Mouse (Mus musculus): ENCODE data around the gene Gm10134. TPM values are rescaled to one million over a fixed set of nuclear protein-coding genes. Genes with fewer than 3 reads are reported as not detected.

The Gm10134 gene
- total and polyA plus RNA-seq, 3 experiments: not detected

DNA sequence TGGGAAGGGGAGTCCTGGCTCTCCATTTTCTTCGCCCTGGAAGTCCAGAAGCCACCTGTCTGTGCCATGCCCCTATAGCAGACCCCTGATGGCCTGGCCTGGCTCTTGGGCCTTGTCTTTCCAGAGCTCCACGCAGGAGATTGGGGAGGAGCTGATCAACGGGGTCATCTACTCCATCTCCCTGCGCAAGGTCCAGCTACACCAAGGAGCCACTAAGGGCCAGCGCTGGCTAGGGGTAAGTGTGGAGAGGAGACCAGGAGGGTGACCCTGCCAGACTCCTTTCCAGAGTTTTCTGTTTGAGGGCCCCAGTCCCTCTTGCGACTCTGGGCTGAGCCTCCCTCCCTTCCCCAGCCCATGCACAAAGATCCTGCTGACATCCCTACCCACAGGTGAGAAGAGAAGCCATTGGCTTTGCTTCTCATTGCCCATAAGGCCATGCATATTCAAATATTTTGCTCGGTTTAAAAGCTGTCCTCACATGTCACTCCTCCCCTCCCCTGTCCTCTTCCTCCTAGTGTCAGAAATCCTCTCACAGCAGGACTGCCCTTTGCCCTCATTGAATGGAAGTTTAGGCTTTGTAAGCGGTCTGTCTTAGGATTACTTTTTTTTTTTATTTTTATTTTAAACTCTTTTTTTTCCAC, 34.8 kb downstream of the Gm10134 start:
- Histone ChIP-seq H3K9ac (ENCODE audit: insufficient read depth, low read depth) (no peak overlapping the region), H3K27me3 (replicated peaks) (no peaks in the 10 kb centered on the region), H3K4me3 (replicated peaks in 1 of 3; ENCODE audit: low read depth in 2 of 3, low read length in 2 of 3, poor library complexity in 1 of 3) (no peak overlapping the region), H3K4me1 (ENCODE audit: control insufficient read depth in 1 of 2, insufficient read depth in 2 of 2) (peaks cover 42 to 72% of the 10 kb centered on the region in 2 experiments), H3K79me2 (replicated peaks; ENCODE audit: control insufficient read depth, extremely low read depth, insufficient read depth, poor library complexity, severe bottlenecking) (no peaks in the 10 kb centered on the region), H3K4me2 (ENCODE audit: insufficient read depth, low read depth, poor library complexity, severe bottlenecking) (0 out of 2 replicates have a peak overlapping the region, but pooled peaks have one; percentile 2), H3K36me3 (replicated peaks in 1 of 2; ENCODE audit: control insufficient read depth in 1 of 2, insufficient read depth in 1 of 2, low read length in 1 of 2) (peaks cover 32 to 43% of the 10 kb centered on the region in 2 experiments), H3K9me3 (replicated peaks; ENCODE audit: low read length) (no peaks in the 10 kb centered on the region), H3K27ac (ENCODE audit: insufficient read depth, low read depth) (peak overlapping the region; percentile 36)
- no peak for TF ChIP-seq MAZ (IDR thresholded peaks at IDR 0.05; ENCODE audit: low read depth, low read length)
- peak; percentile 61; the same call in 1 of the 2 replicates for TF ChIP-seq TBP (conservative IDR thresholded peaks at IDR 0.05; ENCODE audit: low read depth, low read length)
- dilution Hi-C loops (cut with MboI; ENCODE audit: extremely low pct_ligation_motif_present, extremely low pct_unique_long_range_greater_than_20kb, low sequenced_read_pairs) (no loop called here), in situ Hi-C loops (cut with MboI; ENCODE audit: low pct_ligation_motif_present, low pct_unique_long_range_greater_than_20kb, low sequenced_read_pairs) (no loop called here)
- DNase-seq (ENCODE audit: extremely low read depth): peak; percentile 38

DNA sequence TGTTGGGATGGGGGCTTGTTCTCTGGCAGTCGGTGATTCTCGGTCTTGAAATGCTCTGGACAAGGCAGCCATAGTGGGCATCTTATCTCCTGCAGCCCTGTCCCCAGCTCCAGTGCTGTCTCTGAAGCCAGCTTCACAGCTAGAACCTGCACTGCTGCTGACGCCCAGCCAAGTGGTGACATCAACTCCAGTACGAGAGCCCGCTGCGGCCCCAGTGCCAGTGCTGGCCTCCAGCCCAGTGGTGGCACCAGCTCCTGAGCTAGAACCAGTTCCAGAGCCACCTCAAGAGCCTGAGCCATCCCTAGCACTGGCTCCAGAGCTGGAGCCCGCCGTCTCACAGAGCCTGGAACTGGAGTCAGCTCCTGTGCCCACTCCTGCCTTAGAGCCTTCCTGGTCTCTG, 38.0 kb downstream of the Gm10134 start:
- Histone ChIP-seq H3K9me3 (replicated peaks; ENCODE audit: low read length) (no peaks in the 10 kb centered on the region), H3K27ac (ENCODE audit: insufficient read depth, low read depth) (no peak overlapping the region), H3K27me3 (replicated peaks) (no peaks in the 10 kb centered on the region), H3K4me1 (ENCODE audit: control insufficient read depth in 1 of 2, insufficient read depth in 2 of 2) (peaks cover 31 to 64% of the 10 kb centered on the region in 2 experiments), H3K79me2 (replicated peaks; ENCODE audit: control insufficient read depth, extremely low read depth, insufficient read depth, poor library complexity, severe bottlenecking) (no peaks in the 10 kb centered on the region), H3K4me2 (ENCODE audit: insufficient read depth, low read depth, poor library complexity, severe bottlenecking) (no peak overlapping the region), H3K4me3 (replicated peaks in 1 of 3; ENCODE audit: low read depth in 2 of 3, low read length in 2 of 3, poor library complexity in 1 of 3) (no peak overlapping the region), H3K9ac (ENCODE audit: insufficient read depth, low read depth) (no peak overlapping the region), H3K36me3 (replicated peaks in 1 of 2; ENCODE audit: control insufficient read depth in 1 of 2, insufficient read depth in 1 of 2, low read length in 1 of 2) (peaks cover 42 to 71% of the 10 kb centered on the region in 2 experiments)
- no peak for TF ChIP-seq BHLHE40 (IDR thresholded peaks at IDR 0.05; ENCODE audit: low read depth, low read length)
- TF ChIP-seq TBP (conservative IDR thresholded peaks at IDR 0.05; ENCODE audit: low read depth, low read length): no peak
- TF ChIP-seq POLR2AphosphoS2 (IDR thresholded peaks at IDR 0.05; ENCODE audit: low read depth, low read length): no peak
- TF ChIP-seq IRF4 (IDR thresholded peaks at IDR 0.05; ENCODE audit: low read depth, low read length): no peak
- no peak for TF ChIP-seq ZC3H11A (IDR thresholded peaks at IDR 0.05; ENCODE audit: low read depth, low read length)
- no peak for TF ChIP-seq MAZ (IDR thresholded peaks at IDR 0.05; ENCODE audit: low read depth, low read length)
- no peak for TF ChIP-seq MYC (IDR thresholded peaks at IDR 0.05; ENCODE audit: low read depth, low read length)
- no peak for TF ChIP-seq USF2 (conservative IDR thresholded peaks at IDR 0.05; ENCODE audit: low read depth, low read length)
- TF ChIP-seq JUN (IDR thresholded peaks at IDR 0.05; ENCODE audit: insufficient read depth, low read depth, low read length): no peak
- TF ChIP-seq ELF1 (IDR thresholded peaks at IDR 0.05; ENCODE audit: low read depth, low read length): no peak
- TF ChIP-seq ETS1 (conservative IDR thresholded peaks at IDR 0.05; ENCODE audit: low read depth, low read length): no peak
- TF ChIP-seq MEF2A (IDR thresholded peaks at IDR 0.05; ENCODE audit: borderline replicate concordance, low read depth, low read length): no peak
- TF ChIP-seq RCOR1 (conservative IDR thresholded peaks at IDR 0.05; ENCODE audit: low read depth, low read length): no peak
- dilution Hi-C loops (cut with MboI; ENCODE audit: extremely low pct_ligation_motif_present, extremely low pct_unique_long_range_greater_than_20kb, low sequenced_read_pairs) (no loop called here), in situ Hi-C loops (cut with MboI; ENCODE audit: low pct_ligation_motif_present, low pct_unique_long_range_greater_than_20kb, low sequenced_read_pairs) (no loop called here)
- no peak for DNase-seq (ENCODE audit: extremely low read depth)
